Mouse (Mus musculus) mouse trophoblast stem cell (cell line): Measurements from ENCODE around the gene Cldn22.

ENCODE experiments used
- in situ Hi-C, 2 experiments: fragments of 300-500 bp; cut with MseI, MboI; formaldehyde crosslinking; loops; 2 replicates in 1 of 2; 3 replicates in 1 of 2; pipeline ENCODE4 v1.15.1; 2025

The Cldn22 gene

GRCm38 (mm10) chr8:47832616-47833015 lies 8.3 kb downstream of the Cldn22 start:
- in situ Hi-C loops = loop anchor here in 1 of 2 experiments (10.0 kb wide), 1 partner anchor 88 kb away; no protein-coding TSS in a partner anchor

- in situ Hi-C loops = loop anchor here in 1 of 2 experiments (10.0 kb wide), 1 partner anchor 89 kb away; no protein-coding TSS in a partner anchor
Measured at GRCm38 (mm10) chr8:47833944-47834343, 9.7 kb downstream of the Cldn22 start.

DNA sequence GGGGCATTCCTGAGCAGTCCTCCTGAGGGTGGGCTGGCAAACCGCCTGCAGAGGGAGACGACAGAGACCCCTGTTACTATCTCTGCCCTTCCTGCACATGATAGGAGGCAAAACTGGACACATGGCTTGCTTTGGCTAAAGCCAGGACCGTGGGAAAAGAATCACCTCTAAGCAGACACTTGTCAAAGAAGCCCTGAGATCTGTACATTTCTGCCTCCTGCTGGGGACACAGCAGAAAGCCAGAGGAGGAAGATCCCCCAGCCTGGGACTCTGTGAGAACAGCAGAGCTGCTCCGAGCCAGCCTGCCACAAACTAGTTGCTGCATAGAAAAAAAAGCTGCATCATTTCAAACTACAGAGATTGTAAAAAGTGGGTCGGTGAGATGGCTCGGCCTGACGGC lies 18.8 kb downstream of the Cldn22 start:
- in situ Hi-C loops = no loop called here

DNA sequence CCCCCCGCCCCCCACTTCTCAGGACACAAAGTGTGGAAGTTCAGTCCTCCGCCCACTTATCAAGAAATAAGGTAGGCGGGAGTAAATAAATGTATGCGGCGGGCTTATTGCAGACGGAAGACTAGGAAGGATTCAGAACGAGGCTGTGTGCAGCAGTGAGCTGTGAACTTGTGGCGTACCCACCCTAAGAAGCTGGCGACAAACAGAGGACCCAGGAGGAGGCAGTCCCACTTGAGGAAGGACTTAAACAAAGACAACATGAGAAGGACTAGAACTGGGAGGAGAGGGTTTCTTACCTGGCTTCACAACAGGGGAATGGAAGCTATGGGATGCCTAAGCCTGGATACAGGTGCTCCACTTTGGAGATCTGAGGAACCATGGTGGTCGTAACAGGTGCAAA lies 19.4 kb downstream of the Cldn22 start:
- in situ Hi-C loops = no loop called here

DNA sequence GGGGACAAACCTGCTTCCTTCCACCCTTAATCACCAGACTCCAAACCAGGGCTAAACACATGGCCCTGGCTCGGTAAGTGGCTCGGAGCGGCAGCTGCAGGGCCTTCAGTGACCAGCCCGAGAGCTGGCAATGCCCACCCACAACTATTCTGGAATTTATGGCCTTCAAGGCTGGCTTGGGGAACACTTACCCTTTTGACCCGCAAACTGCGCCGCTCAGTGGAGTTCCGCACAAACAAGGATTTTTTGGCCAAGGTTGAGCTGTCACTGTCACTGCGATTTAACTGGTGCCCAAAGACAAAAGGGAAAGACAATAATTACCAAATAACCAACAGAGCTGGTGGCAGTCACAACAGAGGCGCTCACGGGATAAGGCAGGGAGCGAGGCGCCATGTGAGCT lies 21.7 kb downstream of the Cldn22 start:
- in situ Hi-C loops = loop anchor here in 1 of 2 experiments (5.0 kb wide), 1 partner anchor 104 kb away; no protein-coding TSS in a partner anchor

GRCm38 (mm10) chr8:47847161-47847560 lies 22.9 kb downstream of the Cldn22 start:
- in situ Hi-C loops = loop anchor here in 1 of 2 experiments (5.0 kb wide), 1 partner anchor 105 kb away; no protein-coding TSS in a partner anchor

GRCm38 (mm10) chr8:47847931-47848330 lies 23.6 kb downstream of the Cldn22 start:
- in situ Hi-C loops = loop anchor here in 1 of 2 experiments (5.0 kb wide), 1 partner anchor 106 kb away; no protein-coding TSS in a partner anchor

DNA sequence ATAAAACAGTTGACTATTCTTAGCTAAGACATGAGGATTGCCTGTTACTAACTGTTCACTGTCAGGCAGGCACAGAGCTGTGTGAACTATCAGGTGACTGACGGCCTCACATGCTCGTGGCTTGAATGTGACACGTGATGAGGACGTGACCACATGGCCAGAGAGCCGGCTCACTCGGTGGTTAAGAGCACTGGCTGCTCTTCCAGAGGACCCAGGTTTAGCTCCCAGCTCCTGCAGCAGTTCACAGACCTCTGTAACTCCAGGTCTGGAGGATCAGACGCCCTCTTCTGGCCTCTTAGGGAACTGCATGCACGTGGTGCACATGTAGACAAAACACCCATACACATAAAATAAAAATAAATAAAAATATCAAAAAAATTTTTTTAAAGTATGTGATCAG lies 25.6 kb downstream of the Cldn22 start:
- in situ Hi-C loops = loop anchor here in 1 of 2 experiments (5.0 kb wide), 1 partner anchor 108 kb away; no protein-coding TSS in a partner anchor

DNA sequence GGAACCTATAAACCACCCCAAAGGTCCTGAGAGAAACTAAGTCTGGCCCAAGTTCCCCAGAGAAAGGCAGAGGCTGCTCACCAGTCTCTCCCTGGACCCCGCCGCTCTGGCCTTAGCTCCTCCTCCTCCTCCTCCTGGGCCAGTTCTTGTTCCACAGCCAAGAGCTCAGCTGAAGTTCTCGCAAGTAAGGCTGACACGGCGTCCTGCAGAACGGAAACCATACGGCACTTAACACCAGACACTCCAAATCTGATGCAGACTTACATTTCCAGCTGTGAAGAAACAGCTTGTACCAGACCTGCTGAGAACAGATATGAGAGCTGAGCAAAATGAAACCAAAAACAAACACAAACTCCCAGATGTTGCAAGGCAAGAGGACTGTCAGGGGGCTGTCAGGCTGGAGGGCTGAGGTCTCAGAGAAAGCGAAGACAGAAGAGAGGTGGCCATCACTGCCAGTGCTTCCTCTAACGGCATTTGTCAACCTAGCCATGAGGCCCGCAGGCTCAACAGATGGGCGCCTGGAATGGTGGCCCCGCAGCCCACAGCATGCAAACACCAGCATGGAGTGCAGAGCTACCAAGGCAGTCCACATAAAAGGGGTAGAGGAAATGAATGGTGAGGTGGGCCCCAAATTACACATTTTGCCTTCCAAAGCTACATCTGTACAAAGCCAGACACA lies 27.7 kb downstream of the Cldn22 start:
- in situ Hi-C loops = no loop called here

DNA sequence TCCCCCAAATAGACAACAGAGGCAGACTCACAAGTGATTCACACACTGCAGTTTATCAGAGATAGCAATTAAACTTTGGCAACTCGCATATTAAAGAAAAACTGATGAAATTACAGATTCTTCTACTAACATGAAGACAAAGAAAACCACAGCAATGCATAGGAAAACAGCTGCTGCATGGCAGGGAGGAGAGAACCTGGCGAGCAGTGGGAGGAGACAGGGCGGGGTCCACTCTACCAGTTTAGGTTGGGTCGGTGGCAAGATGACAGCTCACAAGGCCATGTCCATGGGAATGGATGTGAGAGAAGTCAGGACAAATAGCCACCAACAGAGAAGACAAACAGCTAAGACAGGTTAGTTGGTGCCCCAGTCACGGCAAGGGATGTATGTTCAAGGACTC lies 28.5 kb downstream of the Cldn22 start:
- in situ Hi-C loops = no loop called here

GRCm38 (mm10) chr8:47853356-47853755 lies 29.1 kb downstream of the Cldn22 start:
- in situ Hi-C loops = no loop called here

DNA sequence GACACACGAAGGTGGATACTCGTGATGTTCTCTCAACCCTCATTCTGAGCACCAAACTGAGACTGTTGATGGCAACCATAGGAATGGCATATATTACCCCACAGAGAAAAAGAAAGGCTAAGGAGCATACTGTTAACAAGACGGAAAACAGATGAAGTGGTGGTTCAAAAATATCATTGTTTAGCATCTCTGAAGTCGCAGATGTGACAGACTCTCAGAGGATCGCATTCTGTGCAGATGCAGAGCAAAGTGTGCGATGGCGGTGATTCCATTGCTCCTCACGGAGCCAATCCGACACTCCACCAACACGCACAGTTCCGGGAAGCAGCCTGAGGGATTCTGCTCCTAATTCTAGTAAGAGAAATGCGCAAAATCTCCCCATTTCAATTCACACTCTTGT lies 35.0 kb downstream of the Cldn22 start:
- in situ Hi-C loops = no loop called here

DNA sequence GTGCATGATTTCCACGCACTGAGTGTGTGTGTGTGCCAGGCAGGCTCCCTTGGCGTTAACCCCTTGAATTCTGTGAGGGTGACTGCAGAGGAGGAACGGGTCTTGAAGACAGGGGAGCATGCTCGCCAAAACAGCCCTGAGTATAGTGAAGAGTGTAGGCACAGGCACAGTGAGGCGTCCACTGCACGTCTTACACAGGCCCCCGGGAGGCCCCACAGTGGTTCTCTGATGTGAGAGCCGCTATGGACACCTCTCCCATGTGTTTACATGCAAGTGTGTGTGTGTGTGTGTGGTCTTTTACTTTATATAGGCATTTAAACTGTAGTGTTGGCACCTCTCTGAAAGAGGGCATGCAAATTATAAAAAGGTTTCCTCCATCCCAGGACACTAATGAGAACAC lies 42.3 kb downstream of the Cldn22 start:
- in situ Hi-C loops = no loop called here

GRCm38 (mm10) chr8:47867067-47867466 lies 42.8 kb downstream of the Cldn22 start:
- in situ Hi-C loops = no loop called here

- in situ Hi-C loops = loop anchor here in 1 of 2 experiments (10.0 kb wide), 1 partner anchor 142 kb away; no protein-coding TSS in a partner anchor
Measured at GRCm38 (mm10) chr8:47872361-47873107, 48.3 kb downstream of the Cldn22 start.

- in situ Hi-C loops = loop anchor here in 1 of 2 experiments (5.0 to 10.0 kb wide), 2 partner anchors 43 to 140 kb away; no protein-coding TSS in a partner anchor
Measured at GRCm38 (mm10) chr8:47874497-47875178, 50.4 kb downstream of the Cldn22 start.
